In the genomic region with DNA sequence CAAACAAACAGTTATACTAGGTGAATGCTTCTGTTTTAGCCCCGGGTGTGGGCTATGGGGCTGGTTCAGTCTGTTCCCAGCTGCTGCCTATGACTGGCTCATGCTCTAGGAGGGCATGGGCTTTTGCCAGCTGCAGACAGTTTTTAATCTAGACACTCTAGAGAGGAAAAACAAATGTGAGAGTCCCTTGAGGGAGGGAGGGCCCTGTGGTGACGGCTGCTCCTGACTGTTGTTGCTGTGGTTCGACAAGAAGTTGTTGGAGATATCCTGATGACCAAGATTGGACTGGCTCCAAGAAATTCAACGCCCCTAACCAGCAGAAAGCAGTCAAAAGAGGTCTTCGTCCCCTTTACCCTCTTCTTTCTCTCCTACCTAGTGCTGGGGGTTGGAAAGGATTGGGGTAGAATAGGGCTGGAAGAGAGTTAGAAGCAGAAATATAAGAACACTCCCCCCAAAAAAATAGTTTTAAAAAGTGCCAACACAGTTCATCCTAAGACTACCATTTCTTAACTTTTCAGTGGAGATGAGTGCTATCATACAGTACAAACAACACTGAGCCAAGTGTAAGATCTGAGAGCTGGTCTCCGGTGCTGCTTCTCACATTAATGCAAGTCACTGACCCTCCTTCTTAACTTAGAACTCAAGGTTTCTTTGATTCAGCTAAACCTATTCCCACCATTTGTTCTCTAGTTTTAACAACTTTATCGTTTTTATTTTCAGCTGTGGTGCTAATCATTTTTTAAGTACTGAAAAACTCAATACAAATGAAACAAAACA, we compare ENCODE assay signal across 13 mouse cellular contexts. TPM values are rescaled to one million over a fixed set of nuclear protein-coding genes. Genes with fewer than 3 reads are reported as not detected.
DNase-seq lines count a peak whose midpoint lies in the region; ATAC-seq and TF ChIP-seq lines count a peak whose summit lies in the region.
"Had no signal": no experiment of that assay in that cellular context is flagged by ENCODE, and none has a peak within 500 bp of the region (broad histone marks: within the 10 kb centered on the region; RNA-seq: fewer than 3 reads in every experiment).

No protein-coding gene starts in this region.

- H3K9ac ChIP-seq in forebrain, embryonic 13.5 days: no peak overlapping the region
- no peak overlapping the region for H3K9ac ChIP-seq in forebrain, embryonic 14.5 days (ENCODE audit: low read length)
- no peak overlapping the region for H3K9ac ChIP-seq in heart, embryonic 12.5 days
- H3K9ac ChIP-seq in liver, embryonic 14.5 days (replicated peaks): no peak overlapping the region
- H3K9ac ChIP-seq in midbrain, postnatal 0 days (replicated peaks; ENCODE audit: low read length, poor library complexity, severe bottlenecking): no peak overlapping the region
- H3K9ac ChIP-seq: limb, embryonic 12.5 days; stomach, embryonic 15.5 days had no signal

- no peak for TF ChIP-seq CTCF in liver, embryonic 14.5 days (IDR thresholded peaks at IDR 0.05; ENCODE audit: low read depth)
- TF ChIP-seq CTCF in midbrain, postnatal 0 days (IDR thresholded peaks at IDR 0.05): no peak

- ATAC-seq in forebrain, embryonic 13.5 days: peak; percentile 33; the same call in 1 of the 2 replicates
- no peak for ATAC-seq in forebrain, embryonic 14.5 days
- no peak; the same call in 1 of the 2 replicates for ATAC-seq in heart, embryonic 12.5 days (ENCODE audit: insufficient number of reproducible peaks, low FRiP score)
- peak; percentile 56; the same call in 1 of the 2 replicates for ATAC-seq in liver, embryonic 14.5 days (ENCODE audit: insufficient read depth)
- ATAC-seq in midbrain, postnatal 0 days (ENCODE audit: low FRiP score): no peak

- H3K4me3 ChIP-seq in forebrain, embryonic 13.5 days: no peak overlapping the region
- H3K4me3 ChIP-seq in forebrain, embryonic 14.5 days (ENCODE audit: low read depth, low read length): no peak overlapping the region
- no peak overlapping the region for H3K4me3 ChIP-seq in heart, embryonic 12.5 days
- H3K4me3 ChIP-seq in liver, embryonic 14.5 days (ENCODE audit: insufficient read depth in 1 of 2, low read depth in 2 of 2, low read length in 2 of 2): no peak overlapping the region
- H3K4me3 ChIP-seq in midbrain, postnatal 0 days (ENCODE audit: low read depth, low read length): no peak overlapping the region
- H3K4me3 ChIP-seq: limb, embryonic 12.5 days; stomach, embryonic 15.5 days had no signal

- H3K9me3 ChIP-seq in forebrain, embryonic 13.5 days (replicated peaks): no peaks in the 10 kb centered on the region
- no peaks in the 10 kb centered on the region for H3K9me3 ChIP-seq in forebrain, embryonic 14.5 days (replicated peaks; ENCODE audit: control insufficient read depth, low read length)
- no peaks in the 10 kb centered on the region for H3K9me3 ChIP-seq in heart, embryonic 12.5 days (replicated peaks)
- no peaks in the 10 kb centered on the region for H3K9me3 ChIP-seq in liver, embryonic 14.5 days (ENCODE audit: control insufficient read depth, low read length)
- no peaks in the 10 kb centered on the region for H3K9me3 ChIP-seq in midbrain, postnatal 0 days (ENCODE audit: low read length)
- H3K9me3 ChIP-seq: limb, embryonic 12.5 days; stomach, embryonic 15.5 days had no signal

- no peak for TF ChIP-seq EP300 in liver, embryonic 14.5 days (IDR thresholded peaks at IDR 0.05; ENCODE audit: low read depth)

- no peak overlapping the region for H3K27ac ChIP-seq in forebrain, embryonic 13.5 days
- H3K27ac ChIP-seq in forebrain, embryonic 14.5 days (ENCODE audit: low read depth, low read length): no peak overlapping the region
- peak overlapping the region; percentile 41; the same call in 1 of the 2 replicates for H3K27ac ChIP-seq in heart, embryonic 12.5 days (ENCODE audit: poor library complexity, severe bottlenecking)
- no peak overlapping the region for H3K27ac ChIP-seq in liver, embryonic 14.5 days
- no peak overlapping the region for H3K27ac ChIP-seq in midbrain, postnatal 0 days (ENCODE audit: low read depth, low read length)
- H3K27ac ChIP-seq: limb, embryonic 12.5 days; stomach, embryonic 15.5 days had no signal

- peaks cover 32% of the 10 kb centered on the region for H3K4me1 ChIP-seq in forebrain, embryonic 13.5 days
- H3K4me1 ChIP-seq in forebrain, embryonic 14.5 days (ENCODE audit: control insufficient read depth, insufficient read depth, low read length): peaks cover 2% of the 10 kb centered on the region; the same call in 1 of the 2 replicates
- peaks cover 16% of the 10 kb centered on the region for H3K4me1 ChIP-seq in heart, embryonic 12.5 days (replicated peaks)
- H3K4me1 ChIP-seq in liver, embryonic 14.5 days (replicated peaks; ENCODE audit: control insufficient read depth in 2 of 2, insufficient read depth in 2 of 2, low read length in 1 of 2): peaks cover 0 to 9% of the 10 kb centered on the region in 2 experiments; a peak in 2 of 4 replicates
- no peaks in the 10 kb centered on the region for H3K4me1 ChIP-seq in midbrain, postnatal 0 days (ENCODE audit: insufficient read depth, low read length)
- H3K4me1 ChIP-seq: stomach, embryonic 15.5 days had no signal

- DNase-seq in forebrain, embryonic 14.5 days (ENCODE audit: low spot score): no peak
- peak; percentile 61 for DNase-seq in 416B (ENCODE audit: low read depth)
- DNase-seq in liver, embryonic 14.5 days (ENCODE audit: low read depth in 3 of 3, low spot score in 3 of 3): no peak
- no peak for DNase-seq in midbrain, postnatal 0 days (ENCODE audit: low spot score)
- no peak for DNase-seq in left cerebral cortex, adult 9 months (ENCODE audit: low spot score in 2 of 2)
- DNase-seq in layer of hippocampus, adult 11-12 months (ENCODE audit: low spot score): no peak
- DNase-seq: embryo, embryonic 11 days; kidney, postnatal 25 days; retina, postnatal 1 day had no signal

- no peaks in the 10 kb centered on the region for H3K36me3 ChIP-seq in forebrain, embryonic 13.5 days (ENCODE audit: poor library complexity, severe bottlenecking)
- H3K36me3 ChIP-seq in forebrain, embryonic 14.5 days (ENCODE audit: control insufficient read depth, insufficient read depth, low read length): no peaks in the 10 kb centered on the region
- H3K36me3 ChIP-seq in heart, embryonic 12.5 days: no peaks in the 10 kb centered on the region
- H3K36me3 ChIP-seq in liver, embryonic 14.5 days (replicated peaks; ENCODE audit: control insufficient read depth, insufficient read depth, low read depth): no peaks in the 10 kb centered on the region
- H3K36me3 ChIP-seq in midbrain, postnatal 0 days (ENCODE audit: insufficient read depth, low read length): no peaks in the 10 kb centered on the region
- H3K36me3 ChIP-seq: limb, embryonic 12.5 days; stomach, embryonic 15.5 days had no signal

- no peak overlapping the region for H3K4me2 ChIP-seq in forebrain, embryonic 13.5 days
- no peak overlapping the region for H3K4me2 ChIP-seq in forebrain, embryonic 14.5 days (ENCODE audit: low read length)
- peak overlapping the region; percentile 5; the same call in 1 of the 2 replicates for H3K4me2 ChIP-seq in heart, embryonic 12.5 days
- no peak overlapping the region for H3K4me2 ChIP-seq in liver, embryonic 14.5 days (ENCODE audit: low read depth)
- H3K4me2 ChIP-seq in midbrain, postnatal 0 days (ENCODE audit: low read depth, low read length, poor library complexity, severe bottlenecking): no peak overlapping the region
- H3K4me2 ChIP-seq: limb, embryonic 12.5 days; stomach, embryonic 15.5 days had no signal

- WGBS in forebrain, embryonic 13.5 days: 67% methylated on average over 7 of the region's 7 CpGs
- 66% methylated on average over 7 of the region's 7 CpGs for WGBS in forebrain, embryonic 14.5 days
- WGBS in heart, embryonic 12.5 days: 24% methylated on average over 7 of the region's 7 CpGs
- WGBS in liver, embryonic 14.5 days (ENCODE audit: insufficient replicate concordance): 25% methylated on average over 7 of the region's 7 CpGs
- 65% methylated on average over 7 of the region's 7 CpGs for WGBS in midbrain, postnatal 0 days

- H3K27me3 ChIP-seq in forebrain, embryonic 13.5 days: no peaks in the 10 kb centered on the region
- no peaks in the 10 kb centered on the region for H3K27me3 ChIP-seq in forebrain, embryonic 14.5 days (replicated peaks; ENCODE audit: control insufficient read depth, insufficient read depth, low read length)
- H3K27me3 ChIP-seq in heart, embryonic 12.5 days (replicated peaks): no peaks in the 10 kb centered on the region
- no peaks in the 10 kb centered on the region for H3K27me3 ChIP-seq in liver, embryonic 14.5 days (ENCODE audit: control insufficient read depth, insufficient read depth, low read length)
- no peaks in the 10 kb centered on the region for H3K27me3 ChIP-seq in midbrain, postnatal 0 days (ENCODE audit: insufficient read depth, low read length)
- H3K27me3 ChIP-seq: limb, embryonic 12.5 days; stomach, embryonic 15.5 days had no signal

RNA-seq across cellular contexts. Expression of gene Pou2f1, which starts 25.6 kb away (rescaled TPM):
- polyA plus RNA-seq in forebrain, embryonic 13.5 days (2015; fragmentation: Nextera tagmentation; extraction: Ambion mirVana): 23.9 and 25.9 TPM in 2 replicates
- polyA plus RNA-seq in forebrain, embryonic 14.5 days (2014; fragmentation: Nextera tagmentation; extraction: Ambion mirVana): 14.8 and 22.8 TPM in 2 replicates
- polyA plus RNA-seq in heart, embryonic 12.5 days (2016; fragmentation: Nextera tagmentation; extraction: Ambion mirVana): 11.9 and 12.8 TPM in 2 replicates
- 1.6 and 1.9 TPM in 2 replicates for polyA plus RNA-seq in liver, embryonic 14.5 days (2012; rRNA removed)
- polyA plus RNA-seq in liver, embryonic 14.5 days (2014; fragmentation: Nextera tagmentation; extraction: Ambion mirVana): 3.9 and 4.2 TPM in 2 replicates
- total RNA-seq in midbrain, postnatal 0 days (2014; rRNA removed): 26.8 and 27.2 TPM in 2 replicates
- 17.3 and 21.5 TPM in 2 replicates for polyA plus RNA-seq in midbrain, postnatal 0 days (2015; fragmentation: Nextera tagmentation; extraction: Ambion mirVana)

Comparison
In these comparisons a context has a peak if more than half of its experiments do, and no peak if none do; other contexts are left out.
1. ATAC-seq: peak in forebrain, embryonic 13.5 days (single experiment) and liver, embryonic 14.5 days (single experiment); none in forebrain, embryonic 14.5 days (single experiment), heart, embryonic 12.5 days (single experiment) and midbrain, postnatal 0 days (single experiment).